Mouse (Mus musculus) adrenal gland, postnatal 0 days (tissue): ENCODE data around the gene Tmsb15b1. TPM values are rescaled to one million over a fixed set of nuclear protein-coding genes. Genes with fewer than 3 reads are reported as not detected.

Experiments
- polyA plus RNA-seq: library from polyadenylated mRNA; unstranded; fragments of >200 nt; fragmentation: Nextera tagmentation; extraction: Ambion mirVana; gene quantifications from 2 replicates; pipeline ENCODE4 v1.2.1, GENCODE M21; 2015

Tmsb15b1 gene
- 63.9 and 125 TPM in 2 replicates for polyA plus RNA-seq

GRCm38 (mm10) chrX:136976424-136977084 lies at the start of gene Tmsb15b1, which contains the start of gene Tmsb15l:
Gene Tmsb15b1 (minus strand): TSS chrX:136976874.
Gene Tmsb15l (minus strand): TSS chrX:136976869.

GRCm38 (mm10) chrX:136992978-136993547 lies 16.4 kb upstream of the Tmsb15b1 start, which contains the start of gene Zcchc18:
Gene Zcchc18 (plus strand): TSS chrX:136993155.

GRCm38 (mm10) chrX:136975397-136975796 lies 1.3 kb downstream of the Tmsb15b1 start, which contains the start of gene Tmsb15b2:
Gene Tmsb15b2 (minus strand): TSS chrX:136975497.

GRCm38 (mm10) chrX:136927031-136927430 lies 49.6 kb downstream of the Tmsb15b1 start, which contains the start of gene H2bfm:
Gene H2bfm (plus strand): TSS chrX:136927325.

Other genes with a start within 250 kb of the Tmsb15b1 start
- 428 and 432 TPM in 2 replicates for gene Morf4l2, start 233.2 kb downstream of the Tmsb15b1 start, polyA plus RNA-seq
- not detected in 2 replicates for gene Glra4, start 196.7 kb downstream of the Tmsb15b1 start, polyA plus RNA-seq
- gene Plp1, start 154.2 kb downstream of the Tmsb15b1 start, polyA plus RNA-seq = 27.1 and 43.3 TPM in 2 replicates
- 0.86 and 2.1 TPM in 2 replicates for gene Rab9b, start 108.1 kb downstream of the Tmsb15b1 start, polyA plus RNA-seq
- not detected in 2 replicates for gene H2bfm, start 49.5 kb downstream of the Tmsb15b1 start, polyA plus RNA-seq
- gene Tmsb15b2, start 1.4 kb downstream of the Tmsb15b1 start, polyA plus RNA-seq = 124 and 252 TPM in 2 replicates
- gene Tmsb15l, start within 50 bp of the Tmsb15b1 start, polyA plus RNA-seq = 10.2 and 18.5 TPM in 2 replicates
- 34.3 and 61.9 TPM in 2 replicates for gene Zcchc18, start 16.3 kb upstream of the Tmsb15b1 start, polyA plus RNA-seq
- 9.9 TPM in 2 replicates for gene Slc25a53, start 61.4 kb upstream of the Tmsb15b1 start, polyA plus RNA-seq
- gene Fam199x, start 72.7 kb upstream of the Tmsb15b1 start, polyA plus RNA-seq = 2.4 and 2.5 TPM in 2 replicates
- gene Esx1, start 145.2 kb upstream of the Tmsb15b1 start, polyA plus RNA-seq = not detected in 2 replicates